Mouse (Mus musculus): ENCODE results near the gene Samd10. TPM values are rescaled to one million over a fixed set of nuclear protein-coding genes. Genes with fewer than 3 reads are reported as not detected.

The Samd10 gene
- polyA plus RNA-seq, 1 experiment, result 26.1 TPM

DNA sequence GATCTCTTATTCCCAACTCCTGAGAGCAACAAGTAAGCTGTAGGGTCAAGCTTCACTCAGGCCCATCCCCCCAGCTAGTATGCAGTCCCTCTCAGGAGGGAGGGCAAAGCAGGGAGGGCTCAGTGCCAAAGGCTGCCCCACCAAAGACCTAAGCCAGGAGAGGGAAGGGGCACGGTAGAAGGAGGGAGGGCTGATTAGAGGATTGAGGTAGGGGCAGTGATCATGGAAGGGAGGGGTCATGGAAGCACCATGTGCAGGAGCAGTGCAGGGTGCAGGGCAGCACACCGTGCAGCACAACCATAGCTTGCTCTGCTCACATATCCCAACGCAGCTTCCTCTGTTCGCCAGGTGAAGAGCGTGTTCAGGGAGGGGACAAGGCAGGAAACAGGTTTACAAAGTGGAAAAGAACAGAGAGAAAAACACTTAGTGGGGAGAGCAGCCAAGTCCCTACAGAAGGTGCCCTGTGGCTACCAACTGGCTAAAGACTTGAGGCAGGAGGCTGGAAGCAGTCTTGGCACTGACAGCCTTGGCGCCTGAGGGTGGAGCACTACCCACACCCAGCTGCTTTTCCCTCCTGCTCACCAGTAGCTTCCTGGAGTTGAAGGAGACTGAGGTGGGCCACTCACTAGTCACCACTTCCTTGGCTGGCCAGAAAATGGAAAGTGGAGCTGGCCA lies 28.0 kb downstream of the Samd10 start:
- TF ChIP-seq POLR2A (IDR thresholded peaks at IDR 0.05; ENCODE audit: low read depth, low read length), result no peak
- H3K27me3 ChIP-seq (replicated peaks; ENCODE audit: control insufficient read depth, insufficient read depth, low read length), result no peaks in the 10 kb centered on the region
- H3K4me1 ChIP-seq (ENCODE audit: control insufficient read depth, insufficient read depth, low read length), result no peaks in the 10 kb centered on the region
- 62% methylated on average over 6 of the region's 6 CpGs for WGBS
- H3K27ac ChIP-seq (ENCODE audit: insufficient read depth, low read depth, low read length), result no peak overlapping the region
- H3K4me3 ChIP-seq (ENCODE audit: insufficient read depth, low read depth, low read length), result no peak overlapping the region
- no peaks in the 10 kb centered on the region for H3K36me3 ChIP-seq (ENCODE audit: control insufficient read depth, insufficient read depth, low read length)
- DNase-seq, result no peak

- DNase-seq, result no peak
- WGBS, result 91% methylated on average over 8 of the region's 8 CpGs
- TF ChIP-seq CTCF (conservative IDR thresholded peaks at IDR 0.05; ENCODE audit: insufficient read depth, insufficient read length, low read depth, low read length) (no peak), POLR2A (IDR thresholded peaks at IDR 0.05; ENCODE audit: low read depth, low read length) (no peak)
- Histone ChIP-seq H3K27ac (ENCODE audit: insufficient read depth, low read depth, low read length) (no peak overlapping the region), H3K4me3 (ENCODE audit: insufficient read depth, low read depth, low read length) (no peak overlapping the region), H3K36me3 (ENCODE audit: control insufficient read depth, insufficient read depth, low read length) (no peaks in the 10 kb centered on the region), H3K4me1 (ENCODE audit: control insufficient read depth, insufficient read depth, low read length) (no peaks in the 10 kb centered on the region), H3K27me3 (replicated peaks; ENCODE audit: control insufficient read depth, insufficient read depth, low read length) (no peaks in the 10 kb centered on the region)
Observed at GRCm38 (mm10) chr2:181570375-181570774, 28.6 kb downstream of the Samd10 start.

DNA sequence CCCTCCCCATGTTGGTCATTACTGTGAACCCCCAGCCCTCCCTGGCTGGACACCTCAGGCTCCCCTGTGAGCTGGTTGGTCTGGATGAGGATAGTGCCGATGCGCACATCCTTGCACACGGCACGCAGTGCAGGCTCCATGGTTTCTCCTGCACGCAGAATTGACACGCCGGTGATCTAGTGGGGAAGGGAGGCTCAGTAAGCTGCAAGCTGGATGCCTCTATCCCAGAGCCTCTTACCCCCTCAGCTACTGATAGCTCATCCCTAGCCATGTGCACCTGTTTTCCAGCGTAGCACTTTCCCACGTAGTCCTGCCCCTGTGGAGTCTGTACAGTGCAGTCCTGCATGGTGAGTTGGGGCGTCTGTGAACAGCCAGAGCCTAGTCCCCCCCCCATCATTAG lies 29.2 kb downstream of the Samd10 start:
- 91% methylated on average over 10 of the region's 10 CpGs for WGBS
- TF ChIP-seq POLR2A (IDR thresholded peaks at IDR 0.05; ENCODE audit: low read depth, low read length), result no peak
- TF ChIP-seq CTCF (conservative IDR thresholded peaks at IDR 0.05; ENCODE audit: insufficient read depth, insufficient read length, low read depth, low read length), result no peak

DNA sequence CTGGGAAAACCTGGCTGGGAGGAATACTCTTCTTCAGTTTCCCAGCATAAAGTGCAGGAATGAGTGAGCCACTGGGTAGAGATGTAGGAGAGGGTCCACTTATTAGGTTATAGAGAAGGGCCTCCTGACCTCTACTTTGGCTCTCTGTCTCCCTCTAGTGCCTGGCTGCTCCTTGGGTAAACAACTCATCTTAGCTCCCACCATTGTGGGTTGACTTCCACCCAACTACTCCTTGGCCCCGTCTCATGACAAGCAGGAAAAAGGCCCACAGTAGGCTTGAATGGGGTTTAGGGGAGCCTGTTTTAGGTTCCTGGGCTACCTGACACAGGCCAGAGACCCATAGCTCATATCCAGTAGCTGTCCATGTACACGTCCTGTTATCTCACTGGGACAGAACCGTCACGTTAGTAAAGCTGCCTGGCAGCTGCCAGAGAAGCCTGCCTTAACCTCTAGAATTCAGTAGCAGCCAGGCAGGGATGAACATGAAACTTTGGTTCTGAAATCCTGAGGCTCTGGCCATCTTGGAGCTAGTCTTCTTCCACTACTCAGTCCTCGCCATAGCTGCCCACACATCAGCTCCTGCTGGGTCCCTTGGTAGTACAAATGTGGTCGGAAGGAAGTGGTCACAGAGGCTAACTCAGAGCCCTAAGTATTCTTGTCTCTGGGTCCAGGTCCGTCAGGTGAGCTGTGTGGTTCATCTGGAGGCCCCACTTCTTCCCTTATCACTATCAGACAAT lies 30.6 kb downstream of the Samd10 start:
- Histone ChIP-seq H3K27me3 (replicated peaks; ENCODE audit: control insufficient read depth, insufficient read depth, low read length) (no peaks in the 10 kb centered on the region), H3K4me1 (ENCODE audit: control insufficient read depth, insufficient read depth, low read length) (no peaks in the 10 kb centered on the region), H3K27ac (ENCODE audit: insufficient read depth, low read depth, low read length) (no peak overlapping the region), H3K4me3 (ENCODE audit: insufficient read depth, low read depth, low read length) (no peak overlapping the region), H3K36me3 (ENCODE audit: control insufficient read depth, insufficient read depth, low read length) (no peaks in the 10 kb centered on the region)
- peak; percentile 54 for DNase-seq
- peak; percentile 75 for TF ChIP-seq CTCF (conservative IDR thresholded peaks at IDR 0.05; ENCODE audit: insufficient read depth, insufficient read length, low read depth, low read length)
- TF ChIP-seq POLR2A (IDR thresholded peaks at IDR 0.05; ENCODE audit: low read depth, low read length), result no peak
- 81% methylated on average over 7 of the region's 7 CpGs for WGBS

More for the DNA sequence above, 29.2 kb downstream of the Samd10 start:
- H3K4me1 ChIP-seq (ENCODE audit: control insufficient read depth, insufficient read depth, low read length), result no peaks in the 10 kb centered on the region
- DNase-seq, result no peak
- H3K36me3 ChIP-seq (ENCODE audit: control insufficient read depth, insufficient read depth, low read length), result no peaks in the 10 kb centered on the region
- H3K27ac ChIP-seq (ENCODE audit: insufficient read depth, low read depth, low read length), result no peak overlapping the region
- no peak overlapping the region for H3K4me3 ChIP-seq (ENCODE audit: insufficient read depth, low read depth, low read length)
- H3K27me3 ChIP-seq (replicated peaks; ENCODE audit: control insufficient read depth, insufficient read depth, low read length), result no peaks in the 10 kb centered on the region

DNA sequence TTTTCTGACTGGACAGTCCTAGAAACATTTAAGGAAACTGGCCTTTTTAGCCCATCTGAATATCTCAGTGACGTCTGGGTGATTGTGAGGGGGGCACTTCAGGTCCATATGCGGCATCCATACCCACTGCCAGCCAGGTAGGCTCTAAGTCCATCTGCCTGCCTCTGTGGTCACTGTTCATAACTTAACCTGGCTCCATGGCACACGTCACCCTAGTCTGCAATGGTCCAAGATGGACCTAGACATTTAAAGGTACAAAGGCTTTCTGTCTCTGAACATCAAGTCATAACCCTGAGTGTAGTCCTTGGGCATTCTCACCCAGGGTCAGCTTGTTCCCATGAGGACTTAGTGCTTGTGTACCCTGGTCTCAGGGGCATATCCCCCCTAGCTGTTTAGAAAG lies 31.7 kb downstream of the Samd10 start:
- H3K27ac ChIP-seq (ENCODE audit: insufficient read depth, low read depth, low read length), result no peak overlapping the region
- no peak overlapping the region for H3K4me3 ChIP-seq (ENCODE audit: insufficient read depth, low read depth, low read length)
- DNase-seq, result no peak
- no peaks in the 10 kb centered on the region for H3K27me3 ChIP-seq (replicated peaks; ENCODE audit: control insufficient read depth, insufficient read depth, low read length)
- WGBS, result 89% methylated on average over 3 of the region's 3 CpGs
- no peaks in the 10 kb centered on the region for H3K4me1 ChIP-seq (ENCODE audit: control insufficient read depth, insufficient read depth, low read length)
- H3K36me3 ChIP-seq (ENCODE audit: control insufficient read depth, insufficient read depth, low read length), result no peaks in the 10 kb centered on the region
- TF ChIP-seq POLR2A (IDR thresholded peaks at IDR 0.05; ENCODE audit: low read depth, low read length), result no peak
- TF ChIP-seq CTCF (conservative IDR thresholded peaks at IDR 0.05; ENCODE audit: insufficient read depth, insufficient read length, low read depth, low read length), result no peak

GRCm38 (mm10) chr2:181553772-181554171 lies 45.2 kb downstream of the Samd10 start:
- H3K27me3 ChIP-seq (replicated peaks; ENCODE audit: control insufficient read depth, insufficient read depth, low read length), result no peaks in the 10 kb centered on the region
- H3K4me3 ChIP-seq (ENCODE audit: insufficient read depth, low read depth, low read length), result no peak overlapping the region
- H3K27ac ChIP-seq (ENCODE audit: insufficient read depth, low read depth, low read length), result no peak overlapping the region
- 0 out of 2 replicates have a peak, but pooled peaks cover 2% of the 10 kb centered on the region for H3K36me3 ChIP-seq (ENCODE audit: control insufficient read depth, insufficient read depth, low read length)
- H3K4me1 ChIP-seq (ENCODE audit: control insufficient read depth, insufficient read depth, low read length), result no peaks in the 10 kb centered on the region
- DNase-seq, result no peak
- TF ChIP-seq CTCF (conservative IDR thresholded peaks at IDR 0.05; ENCODE audit: insufficient read depth, insufficient read length, low read depth, low read length) (no peak), POLR2A (IDR thresholded peaks at IDR 0.05; ENCODE audit: low read depth, low read length) (no peak)

DNA sequence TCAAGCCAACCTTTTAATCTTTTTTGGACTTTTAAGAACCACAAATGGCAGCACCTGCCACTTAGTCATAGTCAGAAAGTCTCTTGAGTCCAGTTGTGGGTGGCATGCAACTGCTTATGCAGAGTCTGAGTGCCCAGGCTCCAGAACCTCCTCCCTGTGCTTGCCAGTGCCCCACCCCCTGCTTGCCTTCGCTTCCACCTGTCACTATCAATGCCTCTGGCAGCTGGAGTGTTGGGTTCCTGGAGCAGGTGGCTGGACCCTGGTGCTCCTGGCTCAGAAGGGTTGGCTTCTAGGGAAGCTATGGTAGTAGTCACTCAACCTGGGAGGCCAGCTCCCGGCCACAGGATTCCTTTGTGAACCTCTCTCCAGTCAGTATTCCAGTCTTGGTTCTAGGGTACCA lies 48.8 kb downstream of the Samd10 start:
- Histone ChIP-seq H3K4me1 (ENCODE audit: control insufficient read depth, insufficient read depth, low read length) (no peaks in the 10 kb centered on the region), H3K27me3 (replicated peaks; ENCODE audit: control insufficient read depth, insufficient read depth, low read length) (no peaks in the 10 kb centered on the region), H3K27ac (ENCODE audit: insufficient read depth, low read depth, low read length) (no peak overlapping the region), H3K4me3 (ENCODE audit: insufficient read depth, low read depth, low read length) (no peak overlapping the region), H3K36me3 (ENCODE audit: control insufficient read depth, insufficient read depth, low read length) (peaks cover 2% of the 10 kb centered on the region; the same call in 1 of the 2 replicates)
- no peak for DNase-seq
- no peak for TF ChIP-seq POLR2A (IDR thresholded peaks at IDR 0.05; ENCODE audit: low read depth, low read length)
- no peak for TF ChIP-seq CTCF (conservative IDR thresholded peaks at IDR 0.05; ENCODE audit: insufficient read depth, insufficient read length, low read depth, low read length)
- 98% methylated on average over 2 of the region's 2 CpGs for WGBS
